Mouse (Mus musculus) spleen, adult 18-20 months (tissue): ENCODE measurements around the gene Myrip.
"Not testable (repeated sequence)": the region's sequence is repeated elsewhere in the genome, so short reads cannot be mapped to it uniquely, and the experiment has no call there.

ENCODE experiments used
- DNase-seq, 2 experiments: peaks; one replicate each; pipeline ENCODE4 v3.0.0; 2022; ENCODE audit warnings: mixed read lengths in 2 of 2

Gene Myrip

GRCm38 (mm10) chr9:120301213-120301612 is at the start of gene Myrip:
Gene Myrip (plus strand): TSS chr9:120301513.
- not testable (repeated sequence) for DNase-seq

- no peak for DNase-seq
These were observed 41.5 kb upstream of the Myrip start for GRCm38 (mm10) chr9:120259805-120260204.

DNA sequence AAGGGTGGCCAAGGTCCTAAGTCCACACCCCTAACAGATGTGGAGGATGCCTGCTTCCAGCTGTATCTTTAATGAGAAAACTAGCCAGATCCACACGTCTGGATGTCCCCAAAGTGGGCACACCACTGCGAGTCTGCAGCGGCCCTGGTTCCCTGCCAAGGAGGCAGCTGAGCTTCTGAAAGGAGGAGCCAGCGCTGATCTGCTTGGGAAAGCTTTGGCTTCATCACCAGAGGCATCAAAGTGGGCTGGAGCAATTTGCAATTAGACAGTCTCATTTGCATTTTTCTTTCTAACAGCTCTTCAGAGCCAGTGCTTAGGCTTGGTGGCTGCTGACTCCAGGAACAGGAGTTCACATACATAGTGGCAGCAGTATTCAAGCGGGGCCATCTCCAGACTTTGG is 37.3 kb upstream of the Myrip start:
- DNase-seq = no peak

DNA sequence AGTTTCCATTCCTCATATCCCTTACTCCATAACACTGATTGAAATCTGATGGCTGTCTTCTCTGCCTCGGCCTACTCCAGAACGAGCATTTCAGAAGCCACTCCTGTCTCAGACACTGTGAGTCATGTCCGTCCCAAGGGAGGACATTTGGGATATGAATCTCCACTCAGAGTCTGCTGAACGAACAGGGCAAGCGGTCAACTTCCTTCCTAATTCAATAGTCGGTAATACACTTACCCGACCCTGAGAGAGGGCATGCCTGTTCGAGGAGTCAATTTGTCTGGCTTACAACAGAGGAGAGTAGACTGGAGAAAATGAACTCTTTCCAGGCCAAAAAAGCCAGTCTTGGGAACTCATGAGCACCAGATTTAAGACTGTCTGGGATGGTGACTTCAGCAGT is 28.2 kb upstream of the Myrip start:
- DNase-seq = no peak

- no peak for DNase-seq
These were observed 26.1 kb upstream of the Myrip start for GRCm38 (mm10) chr9:120275226-120275625.

- DNase-seq = no peak
These were observed 20.2 kb upstream of the Myrip start for GRCm38 (mm10) chr9:120281147-120281546.

- DNase-seq = no peak
These were observed 18.8 kb upstream of the Myrip start for GRCm38 (mm10) chr9:120282461-120283047.

DNA sequence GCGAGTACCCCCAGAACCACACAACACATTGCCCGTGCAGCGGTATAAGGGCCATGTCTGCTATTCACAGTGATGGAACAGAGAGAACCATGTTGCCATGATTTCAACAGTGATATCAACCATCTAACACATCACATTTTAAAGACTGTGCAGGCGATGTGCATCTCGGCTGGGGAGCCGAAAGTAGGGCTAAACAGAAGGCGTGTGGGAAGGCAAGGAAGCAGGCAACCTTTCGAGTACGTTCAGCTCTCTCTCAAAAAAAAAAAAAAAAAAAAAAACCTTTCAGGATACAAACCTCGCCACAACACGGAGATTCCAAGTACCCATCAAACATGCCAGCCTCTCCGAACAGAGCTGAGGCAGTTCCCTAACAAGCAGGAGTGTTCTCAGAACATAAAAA is 17.8 kb upstream of the Myrip start:
- DNase-seq = no peak

DNA sequence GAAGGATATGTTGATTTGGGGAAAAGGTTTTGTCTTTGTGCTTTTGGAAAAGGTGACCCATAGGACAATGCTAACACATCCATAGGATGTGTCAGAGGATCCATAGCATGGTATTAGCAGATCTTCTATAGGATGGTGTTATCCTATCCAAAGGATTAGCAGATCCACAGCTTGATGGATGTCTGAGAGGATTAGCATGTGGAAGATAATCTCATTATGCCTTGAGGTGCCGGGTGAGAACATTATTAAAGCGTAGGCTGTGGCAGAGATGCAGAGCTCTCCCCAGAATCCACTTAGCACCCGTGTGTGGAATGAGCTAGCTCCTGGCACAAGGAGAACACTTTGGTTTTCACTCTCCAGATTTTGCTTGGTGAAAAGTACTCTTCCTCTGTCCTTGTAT is 13.3 kb upstream of the Myrip start:
- DNase-seq = no peak

DNA sequence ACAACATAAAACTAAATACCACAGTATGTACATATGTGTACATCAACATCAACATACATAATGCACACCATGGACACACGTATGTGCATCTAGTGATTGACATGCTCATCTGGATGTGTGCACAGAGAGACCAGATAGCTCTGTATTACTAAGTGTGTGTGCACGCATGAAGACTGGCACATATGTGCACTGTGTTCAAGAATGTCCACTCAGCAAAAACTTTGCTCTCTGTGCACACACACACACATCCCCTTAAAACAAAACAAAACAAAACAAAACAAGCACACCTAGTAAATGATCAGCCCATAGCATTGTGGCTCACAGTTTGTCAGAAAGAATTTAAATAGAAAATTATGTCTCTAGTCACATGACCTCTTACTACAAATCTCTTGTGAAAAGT is 10.9 kb upstream of the Myrip start:
- no peak for DNase-seq

- no peak for DNase-seq
These were observed 8.8 kb upstream of the Myrip start for GRCm38 (mm10) chr9:120292488-120292887.

- no peak for DNase-seq
These were observed 5.8 kb upstream of the Myrip start for GRCm38 (mm10) chr9:120295527-120295926.

GRCm38 (mm10) chr9:120296938-120297337 is 4.4 kb upstream of the Myrip start:
- DNase-seq = no peak

DNA sequence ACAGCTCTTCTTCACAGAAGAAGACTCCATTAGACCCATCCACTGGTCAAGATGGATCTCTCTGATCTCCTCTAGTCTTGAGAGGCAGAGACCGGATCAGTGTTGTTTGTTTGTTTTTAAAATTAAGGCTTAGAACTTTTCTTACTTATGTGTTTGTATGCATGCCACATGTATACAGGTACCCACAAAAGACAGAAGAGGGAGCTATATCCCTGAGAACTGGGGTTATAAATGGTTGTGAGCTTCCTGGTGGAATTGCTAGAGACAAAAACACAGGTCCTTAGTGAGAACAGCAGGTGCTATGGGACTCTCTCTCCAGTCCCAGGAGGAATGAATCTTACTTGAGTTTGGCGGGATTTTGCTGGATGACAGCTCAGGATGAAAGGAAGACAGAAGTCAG is 1.9 kb upstream of the Myrip start:
- DNase-seq = no peak

DNA sequence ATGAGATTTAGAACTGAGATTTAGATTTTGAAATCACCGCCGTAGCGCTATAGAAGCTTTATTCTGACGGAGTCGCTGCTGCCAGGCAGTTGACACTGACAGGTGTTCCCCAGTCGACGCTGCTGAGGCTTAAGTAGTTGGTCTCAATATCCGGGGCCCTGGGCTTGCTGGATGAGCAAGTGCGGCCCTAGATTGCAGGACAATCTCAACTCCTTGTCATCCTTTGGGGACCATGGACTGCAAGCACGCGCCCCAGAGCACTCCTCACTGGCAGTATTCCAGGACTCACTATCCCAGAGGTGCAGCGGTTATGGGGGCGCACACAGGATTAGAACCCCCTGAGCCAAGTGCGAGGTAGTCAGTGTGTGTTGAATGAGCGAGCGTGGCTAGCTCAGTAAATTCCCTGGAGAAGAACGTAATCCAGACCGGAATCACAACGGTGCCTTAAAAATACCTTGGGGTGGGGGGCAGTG is 1.7 kb downstream of the Myrip start:
- DNase-seq = no peak

- no peak for DNase-seq
These were observed 2.4 kb downstream of the Myrip start for GRCm38 (mm10) chr9:120303453-120304299.

DNA sequence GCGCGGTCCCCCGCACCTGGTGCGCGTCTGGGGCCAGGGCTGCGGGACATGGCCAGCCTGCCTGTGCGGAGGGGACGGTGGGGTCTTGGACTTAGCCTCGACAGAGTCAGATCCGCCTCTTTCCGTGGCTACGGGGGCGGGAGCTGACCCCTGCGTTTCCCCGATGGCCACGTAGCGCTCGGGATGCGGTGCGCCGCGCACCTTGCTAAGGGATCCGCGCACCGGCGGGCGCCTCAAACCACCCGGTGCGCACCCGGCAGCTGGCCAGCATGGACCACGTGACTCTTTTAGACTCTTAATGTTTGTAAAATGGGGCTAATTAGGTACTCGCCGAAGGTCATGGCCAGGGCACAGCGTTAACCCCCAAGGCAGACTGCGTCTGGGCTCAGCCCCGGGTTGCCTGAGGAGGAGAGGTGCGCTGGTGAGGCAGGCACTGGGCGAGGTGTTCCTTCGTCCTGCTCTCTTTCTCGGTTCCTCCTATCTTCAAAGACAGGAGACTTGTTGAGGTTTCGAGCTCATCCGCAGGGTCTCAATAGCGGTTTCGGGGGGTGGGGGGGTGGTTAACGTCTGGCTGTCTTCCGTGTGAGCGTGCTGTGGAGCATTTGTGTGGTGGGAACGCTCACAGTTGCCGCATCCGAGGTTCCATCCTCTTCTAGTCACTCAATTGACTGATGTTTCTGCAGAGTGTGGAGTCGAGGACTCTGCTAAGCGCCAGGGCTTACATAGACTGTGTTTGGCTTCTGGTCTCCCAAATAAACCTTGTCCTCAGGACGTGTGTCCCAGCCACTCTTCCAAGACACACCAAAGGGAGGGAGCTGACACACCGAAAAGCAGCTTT is 3.2 kb downstream of the Myrip start:
- DNase-seq = no peak

DNA sequence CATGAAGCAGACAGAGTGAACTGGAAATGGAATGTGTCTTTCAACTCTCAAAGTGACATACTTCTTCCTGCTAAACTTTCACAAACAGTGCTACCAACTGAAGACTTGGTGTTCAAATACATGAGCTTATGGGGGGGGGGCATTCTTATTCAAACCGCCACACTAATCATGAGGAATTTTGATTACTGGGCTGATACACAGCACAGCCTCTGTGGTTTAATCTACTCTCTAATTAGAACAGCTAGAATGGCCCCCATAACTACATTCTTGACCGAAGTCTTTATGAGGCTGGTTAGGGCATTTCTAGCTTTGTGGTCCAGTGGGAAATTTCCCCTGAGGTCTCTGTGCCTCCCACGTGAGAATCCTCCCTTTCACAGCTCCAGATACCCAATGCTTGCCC is 13.9 kb downstream of the Myrip start:
- no peak for DNase-seq

DNA sequence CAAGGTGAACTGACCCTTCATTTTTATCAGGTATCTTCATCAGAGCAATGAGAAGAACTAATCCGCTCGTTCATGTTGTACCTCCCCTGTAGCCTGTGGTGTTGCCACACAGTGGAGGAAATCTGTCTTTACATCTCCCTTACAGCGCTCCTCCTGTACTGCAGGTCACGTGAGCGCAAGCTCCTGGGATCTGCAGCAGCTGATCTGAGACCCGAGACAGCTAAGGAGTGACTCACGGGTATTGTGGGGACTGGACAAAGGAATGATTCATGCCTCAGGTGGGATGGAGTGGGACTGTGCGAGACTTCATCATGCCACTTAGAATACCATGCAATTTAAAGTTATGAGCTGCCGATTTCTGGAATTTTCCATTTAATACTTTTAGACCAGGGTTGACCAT is 17.8 kb downstream of the Myrip start:
- DNase-seq = no peak

GRCm38 (mm10) chr9:120320573-120320972 is 19.3 kb downstream of the Myrip start:
- DNase-seq = no peak

DNA sequence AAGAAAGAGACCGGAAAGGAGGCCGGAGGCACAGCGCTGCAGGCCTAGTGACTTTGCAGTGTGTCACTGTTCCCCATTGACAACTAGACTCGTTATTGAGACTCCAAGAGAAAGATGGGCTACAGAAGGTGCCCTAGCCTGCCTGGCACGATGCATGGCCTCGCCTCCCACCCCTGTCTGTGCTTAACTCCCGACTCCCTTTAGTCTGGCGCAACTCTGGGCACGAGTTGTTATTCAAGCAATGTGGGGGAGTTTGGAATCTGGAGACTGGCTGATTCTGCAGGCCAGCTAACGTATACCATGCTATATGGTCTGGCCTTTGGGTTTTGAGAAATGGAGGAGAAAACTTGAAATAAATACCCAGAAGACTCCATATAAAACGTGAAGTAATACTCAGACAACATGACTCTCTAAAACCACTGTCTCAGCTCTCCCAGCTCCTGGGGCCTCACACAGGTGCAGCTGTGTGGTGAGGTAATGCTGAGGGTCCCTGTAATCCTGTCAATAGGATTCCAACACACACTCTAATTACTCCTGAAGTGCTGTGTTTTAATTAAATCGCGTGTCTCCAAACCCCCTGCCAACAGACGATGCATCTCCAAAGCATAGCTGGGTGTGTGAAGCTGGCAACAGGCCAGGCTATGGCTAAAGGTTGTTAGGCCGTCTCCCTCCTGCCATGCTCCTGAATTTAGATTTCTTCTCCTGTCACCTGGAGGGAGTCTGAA is 21.6 kb downstream of the Myrip start:
- DNase-seq = no peak

DNA sequence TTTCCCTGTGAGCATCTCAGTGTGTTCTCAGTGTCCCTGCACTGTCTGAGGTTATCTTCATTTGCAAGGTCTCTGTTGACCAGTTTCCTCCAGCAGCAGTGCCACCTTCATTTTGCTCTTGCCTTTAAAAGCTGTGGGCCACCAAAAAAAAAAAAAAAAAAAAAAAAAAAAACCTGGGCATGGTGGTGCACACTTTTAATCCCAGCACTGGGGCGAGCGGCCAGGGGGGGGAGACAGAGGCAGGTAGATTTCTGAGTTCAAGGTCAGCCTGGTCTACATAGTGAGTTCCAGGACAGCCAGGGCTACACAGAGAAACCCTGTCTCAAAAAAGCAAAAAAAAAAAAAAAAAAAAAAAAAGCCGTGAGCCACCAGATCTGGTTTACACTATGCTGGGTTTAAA is 29.7 kb downstream of the Myrip start:
- not testable (repeated sequence) for DNase-seq

- DNase-seq = no peak
These were observed 36.9 kb downstream of the Myrip start for GRCm38 (mm10) chr9:120338172-120338571.
